Mouse (Mus musculus): ENCODE results near the gene Rbm15.
"Not testable (repeated sequence)": the region's sequence is repeated elsewhere in the genome, so short reads cannot be mapped to it uniquely, and the experiment has no call there.

The Rbm15 gene

GRCm38 (mm10) chr3:107330503-107331424 is 2.7 kb downstream of the Rbm15 start:
- in situ Hi-C loops (cut with MboI, MseI) = no loop called here

GRCm38 (mm10) chr3:107326442-107326841 is 7.0 kb downstream of the Rbm15 start:
- in situ Hi-C loops (cut with MboI, MseI) = loop anchor here (10.0 kb wide), 1 partner anchor 1562 kb away; no protein-coding TSS in a partner anchor

- in situ Hi-C loops (cut with MboI, MseI) = loop anchor here (10.0 kb wide), 1 partner anchor 1557 kb away; no protein-coding TSS in a partner anchor
These were observed 11.7 kb downstream of the Rbm15 start for GRCm38 (mm10) chr3:107321776-107322175.

GRCm38 (mm10) chr3:107321141-107321540 is 12.3 kb downstream of the Rbm15 start:
- in situ Hi-C loops (cut with MboI, MseI) = loop anchor here (10.0 kb wide), 1 partner anchor 1556 kb away; no protein-coding TSS in a partner anchor

GRCm38 (mm10) chr3:107317338-107317737 is 16.1 kb downstream of the Rbm15 start:
- in situ Hi-C loops (cut with MboI, MseI) = no loop called here

GRCm38 (mm10) chr3:107296917-107297316 is 36.6 kb downstream of the Rbm15 start:
- in situ Hi-C loops (cut with MboI, MseI) = not testable (repeated sequence)

GRCm38 (mm10) chr3:107295672-107296360 is 37.7 kb downstream of the Rbm15 start:
- in situ Hi-C loops (cut with MboI, MseI) = no loop called here

- in situ Hi-C loops (cut with MboI, MseI) = no loop called here
These were observed 42.6 kb downstream of the Rbm15 start, which contains the start of gene Slc16a4 for GRCm38 (mm10) chr3:107290764-107291381. Gene Slc16a4 (plus strand): TSS chr3:107291230.

- in situ Hi-C loops (cut with MboI, MseI) = no loop called here
These were observed 46.1 kb downstream of the Rbm15 start for GRCm38 (mm10) chr3:107287346-107287745.

- in situ Hi-C loops (cut with MboI, MseI) = no loop called here
These were observed 47.4 kb downstream of the Rbm15 start for GRCm38 (mm10) chr3:107286123-107286522.

- in situ Hi-C loops (cut with MboI, MseI) = no loop called here
These were observed 54.8 kb downstream of the Rbm15 start, which contains the start of gene Lamtor5 for GRCm38 (mm10) chr3:107278479-107279269. Gene Lamtor5 (plus strand): TSS chr3:107278858.

GRCm38 (mm10) chr3:107276626-107277025 is 56.8 kb downstream of the Rbm15 start:
- in situ Hi-C loops (cut with MboI, MseI) = no loop called here

- in situ Hi-C loops (cut with MboI, MseI) = no loop called here
These were observed 57.5 kb downstream of the Rbm15 start for GRCm38 (mm10) chr3:107275996-107276395.

Data from T-helper 1 cell (primary cell).